Mouse (Mus musculus): ENCODE measurements around the gene Hnmt. TPM values are rescaled to one million over a fixed set of nuclear protein-coding genes. Genes with fewer than 3 reads are reported as not detected.

The Hnmt gene
- polyA plus RNA-seq (2015; fragmentation: Nextera tagmentation; extraction: Ambion mirVana): 2.8 and 3.3 TPM in 2 replicates

GRCm38 (mm10) chr2:24049344-24049990, at the start of gene Hnmt:
Hnmt (minus strand) TSS chr2:24049394.
- Histone ChIP-seq H3K27me3 (replicated peaks; ENCODE audit: control insufficient read depth, insufficient read depth, low read length) (no peaks in the 10 kb centered on the region), H3K36me3 (ENCODE audit: control insufficient read depth, insufficient read depth) (no peaks in the 10 kb centered on the region), H3K4me3 (ENCODE audit: low read depth, low read length) (peak within 1 kb of the TSS; percentile 36), H3K9me3 (ENCODE audit: control insufficient read depth) (no peaks in the 10 kb centered on the region), H3K4me1 (replicated peaks; ENCODE audit: control insufficient read depth, insufficient read depth, low read length) (no peaks in the 10 kb centered on the region), H3K4me2 (replicated peaks; ENCODE audit: low read depth) (peak within 1 kb of the TSS; percentile 70), H3K27ac (ENCODE audit: low read depth, low read length) (no peak within 1 kb of the TSS), H3K9ac (ENCODE audit: low read depth, low read length) (no peak within 1 kb of the TSS)
- 22% methylated on average over 7 of the region's 7 CpGs for WGBS
- ATAC-seq: no peak
- no peak for TF ChIP-seq CTCF (IDR thresholded peaks at IDR 0.05; ENCODE audit: low read depth)

GRCm38 (mm10) chr2:24096495-24096894, 47.3 kb upstream of the Hnmt start, which contains the start of gene Tbpl2:
Tbpl2 (minus strand) TSS chr2:24096595.
- 83% methylated on average over 4 of the region's 4 CpGs for WGBS
- Histone ChIP-seq H3K4me1 (replicated peaks; ENCODE audit: control insufficient read depth, insufficient read depth, low read length) (no peaks in the 10 kb centered on the region), H3K4me2 (replicated peaks; ENCODE audit: low read depth) (no peak within 1 kb of the TSS), H3K27me3 (replicated peaks; ENCODE audit: control insufficient read depth, insufficient read depth, low read length) (no peaks in the 10 kb centered on the region), H3K9me3 (ENCODE audit: control insufficient read depth) (no peaks in the 10 kb centered on the region), H3K9ac (ENCODE audit: low read depth, low read length) (no peak within 1 kb of the TSS), H3K27ac (ENCODE audit: low read depth, low read length) (no peak within 1 kb of the TSS), H3K4me3 (ENCODE audit: low read depth, low read length) (no peak within 1 kb of the TSS), H3K36me3 (ENCODE audit: control insufficient read depth, insufficient read depth) (no peaks in the 10 kb centered on the region)
- no peak for ATAC-seq
- no peak for TF ChIP-seq CTCF (IDR thresholded peaks at IDR 0.05; ENCODE audit: low read depth)

GRCm38 (mm10) chr2:24090921-24091320, 41.7 kb upstream of the Hnmt start:
- no peak for ATAC-seq
- no peak overlapping the region for H3K27ac ChIP-seq (ENCODE audit: low read depth, low read length)
- H3K4me2 ChIP-seq (replicated peaks; ENCODE audit: low read depth): no peak overlapping the region
- no peak for TF ChIP-seq CTCF (IDR thresholded peaks at IDR 0.05; ENCODE audit: low read depth)
- no peak overlapping the region for H3K9ac ChIP-seq (ENCODE audit: low read depth, low read length)
- H3K4me3 ChIP-seq (ENCODE audit: low read depth, low read length): no peak overlapping the region
- no peaks in the 10 kb centered on the region for H3K9me3 ChIP-seq (ENCODE audit: control insufficient read depth)
- 78% methylated on average over 1 of the region's 1 CpGs for WGBS
- H3K27me3 ChIP-seq (replicated peaks; ENCODE audit: control insufficient read depth, insufficient read depth, low read length): no peaks in the 10 kb centered on the region
- no peaks in the 10 kb centered on the region for H3K36me3 ChIP-seq (ENCODE audit: control insufficient read depth, insufficient read depth)
- no peaks in the 10 kb centered on the region for H3K4me1 ChIP-seq (replicated peaks; ENCODE audit: control insufficient read depth, insufficient read depth, low read length)

- 75% methylated on average over 3 of the region's 3 CpGs for WGBS
- no peaks in the 10 kb centered on the region for H3K27me3 ChIP-seq (replicated peaks; ENCODE audit: control insufficient read depth, insufficient read depth, low read length)
- H3K27ac ChIP-seq (ENCODE audit: low read depth, low read length): no peak overlapping the region
- H3K4me2 ChIP-seq (replicated peaks; ENCODE audit: low read depth): no peak overlapping the region
- TF ChIP-seq CTCF (IDR thresholded peaks at IDR 0.05; ENCODE audit: low read depth): no peak
- H3K36me3 ChIP-seq (ENCODE audit: control insufficient read depth, insufficient read depth): no peaks in the 10 kb centered on the region
- no peak for ATAC-seq
- H3K9me3 ChIP-seq (ENCODE audit: control insufficient read depth): no peaks in the 10 kb centered on the region
- no peak overlapping the region for H3K9ac ChIP-seq (ENCODE audit: low read depth, low read length)
- no peaks in the 10 kb centered on the region for H3K4me1 ChIP-seq (replicated peaks; ENCODE audit: control insufficient read depth, insufficient read depth, low read length)
- H3K4me3 ChIP-seq (ENCODE audit: low read depth, low read length): no peak overlapping the region
These were observed 1.3 kb upstream of the Hnmt start for GRCm38 (mm10) chr2:24050459-24050858.

- Histone ChIP-seq H3K27me3 (replicated peaks; ENCODE audit: control insufficient read depth, insufficient read depth, low read length) (no peaks in the 10 kb centered on the region), H3K9me3 (ENCODE audit: control insufficient read depth) (no peaks in the 10 kb centered on the region), H3K9ac (ENCODE audit: low read depth, low read length) (no peak overlapping the region), H3K4me2 (replicated peaks; ENCODE audit: low read depth) (peak overlapping the region; percentile 70), H3K36me3 (ENCODE audit: control insufficient read depth, insufficient read depth) (no peaks in the 10 kb centered on the region), H3K4me3 (ENCODE audit: low read depth, low read length) (peak overlapping the region; percentile 36), H3K4me1 (replicated peaks; ENCODE audit: control insufficient read depth, insufficient read depth, low read length) (no peaks in the 10 kb centered on the region), H3K27ac (ENCODE audit: low read depth, low read length) (no peak overlapping the region)
- TF ChIP-seq CTCF (IDR thresholded peaks at IDR 0.05; ENCODE audit: low read depth): no peak
- ATAC-seq: no peak
- WGBS: 6% methylated on average over 16 of the region's 16 CpGs
These were observed 605 bp downstream of the Hnmt start for GRCm38 (mm10) chr2:24048480-24049097.

- 59% methylated on average over 6 of the region's 6 CpGs for WGBS
- H3K9me3 ChIP-seq (ENCODE audit: control insufficient read depth): no peaks in the 10 kb centered on the region
- no peaks in the 10 kb centered on the region for H3K4me1 ChIP-seq (replicated peaks; ENCODE audit: control insufficient read depth, insufficient read depth, low read length)
- no peak overlapping the region for H3K9ac ChIP-seq (ENCODE audit: low read depth, low read length)
- no peak for TF ChIP-seq CTCF (IDR thresholded peaks at IDR 0.05; ENCODE audit: low read depth)
- no peak for ATAC-seq
- H3K4me3 ChIP-seq (ENCODE audit: low read depth, low read length): peak overlapping the region; percentile 36
- no peaks in the 10 kb centered on the region for H3K36me3 ChIP-seq (ENCODE audit: control insufficient read depth, insufficient read depth)
- peak overlapping the region; percentile 70 for H3K4me2 ChIP-seq (replicated peaks; ENCODE audit: low read depth)
- no peak overlapping the region for H3K27ac ChIP-seq (ENCODE audit: low read depth, low read length)
- H3K27me3 ChIP-seq (replicated peaks; ENCODE audit: control insufficient read depth, insufficient read depth, low read length): no peaks in the 10 kb centered on the region
These were observed 1.4 kb downstream of the Hnmt start for GRCm38 (mm10) chr2:24047551-24048479.

Data from intestine, postnatal 0 days (tissue).